Mouse (Mus musculus): ENCODE results near the gene Rbfox2.
A peak's percentile ranks its signal among the peaks of the same experiment; 100 is the strongest.

Gene Rbfox2

GRCm38 (mm10) chr15:77070745-77071268 lies 236.0 kb downstream of the Rbfox2 start:
- no peak for DNase-seq (ENCODE audit: low read depth, low spot score)

GRCm38 (mm10) chr15:77069019-77069418 lies 237.8 kb downstream of the Rbfox2 start:
- no peak for DNase-seq (ENCODE audit: low read depth, low spot score)

GRCm38 (mm10) chr15:77068439-77068861 lies 238.4 kb downstream of the Rbfox2 start:
- no peak for DNase-seq (ENCODE audit: low read depth, low spot score)

- no peak for DNase-seq (ENCODE audit: low read depth, low spot score)
Measured at GRCm38 (mm10) chr15:77066233-77066632, 240.6 kb downstream of the Rbfox2 start.

- no peak for DNase-seq (ENCODE audit: low read depth, low spot score)
Measured at GRCm38 (mm10) chr15:77065259-77065852, 241.4 kb downstream of the Rbfox2 start.

- DNase-seq (ENCODE audit: low read depth, low spot score), result no peak
Measured at GRCm38 (mm10) chr15:77062746-77063145, 244.1 kb downstream of the Rbfox2 start.

- peak; percentile 47 for DNase-seq (ENCODE audit: low read depth, low spot score)
Measured at GRCm38 (mm10) chr15:77059416-77059815, 247.4 kb downstream of the Rbfox2 start.

GRCm38 (mm10) chr15:77058566-77058965 lies 248.2 kb downstream of the Rbfox2 start:
- peak; percentile 91 for DNase-seq (ENCODE audit: low read depth, low spot score)

- DNase-seq (ENCODE audit: low read depth, low spot score), result no peak
Measured at GRCm38 (mm10) chr15:77056791-77057051, 250.1 kb downstream of the Rbfox2 start.

GRCm38 (mm10) chr15:77056001-77056790 lies 250.6 kb downstream of the Rbfox2 start:
- DNase-seq (ENCODE audit: low read depth, low spot score), result peak; percentile 57

- no peak for DNase-seq (ENCODE audit: low read depth, low spot score)
Measured at GRCm38 (mm10) chr15:77054611-77055175, 252.1 kb downstream of the Rbfox2 start.

- DNase-seq (ENCODE audit: low read depth, low spot score), result no peak
Measured at GRCm38 (mm10) chr15:77053021-77053420, 253.8 kb downstream of the Rbfox2 start.

GRCm38 (mm10) chr15:77052176-77052575 lies 254.6 kb downstream of the Rbfox2 start:
- peak; percentile 73 for DNase-seq (ENCODE audit: low read depth, low spot score)

GRCm38 (mm10) chr15:77050570-77050969 lies 256.2 kb downstream of the Rbfox2 start, which contains the start of gene Mb:
Gene Mb, minus strand, starts transcription at chr15:77050670.
- DNase-seq (ENCODE audit: low read depth, low spot score), result no peak

GRCm38 (mm10) chr15:77045609-77046008 lies 261.2 kb downstream of the Rbfox2 start:
- no peak for DNase-seq (ENCODE audit: low read depth, low spot score)

- no peak for DNase-seq (ENCODE audit: low read depth, low spot score)
Measured at GRCm38 (mm10) chr15:77044597-77045320, 262.0 kb downstream of the Rbfox2 start, which contains the start of gene Apol6. Gene Apol6, plus strand, starts transcription at chr15:77044729.

- no peak for DNase-seq (ENCODE audit: low read depth, low spot score)
Measured at GRCm38 (mm10) chr15:77040784-77041183, 266.0 kb downstream of the Rbfox2 start.

GRCm38 (mm10) chr15:77039211-77039700 lies 267.5 kb downstream of the Rbfox2 start:
- peak; percentile 43 for DNase-seq (ENCODE audit: low read depth, low spot score)

- DNase-seq (ENCODE audit: low read depth, low spot score), result peak; percentile 62
Measured at GRCm38 (mm10) chr15:77037278-77038161, 269.3 kb downstream of the Rbfox2 start.

GRCm38 (mm10) chr15:77036989-77037277 lies 269.9 kb downstream of the Rbfox2 start:
- DNase-seq (ENCODE audit: low read depth, low spot score), result no peak

Measured in ES-CJ7 (cell line).